Mouse (Mus musculus) spleen, adult 2 months (tissue): ENCODE data around the gene Esyt2. TPM values are rescaled to one million over a fixed set of nuclear protein-coding genes. Genes with fewer than 3 reads are reported as not detected.

ENCODE experiments used
- DNase-seq, 2 experiments: peaks; one replicate each; pipeline versions ENCODE4 v3.0.0 to v3.0.0-alpha.2; 2012 to 2021; ENCODE audit warnings: low spot score in 2 of 2, low read depth in 1 of 2
- H3K27ac ChIP-seq: fragments of 200-500 bp; 2 replicates; pipeline ENCODE4 v1.5.1; 2012; ENCODE audit warnings: low read length, inconsistent platforms; ENCODE audit not compliant: insufficient read depth
- H3K27me3 ChIP-seq: fragments of 200-500 bp; 2 replicates; pipeline ENCODE4 v1.6.1; 2012; ENCODE audit warnings: mild to moderate bottlenecking, moderate library complexity, low read length, inconsistent platforms; ENCODE audit not compliant: control insufficient read depth, insufficient read depth
- H3K36me3 ChIP-seq: fragments of 200-500 bp; 2 replicates; pipeline ENCODE4 v1.6.1; 2012; ENCODE audit warnings: mild to moderate bottlenecking, low read length, inconsistent platforms; ENCODE audit not compliant: control insufficient read depth, insufficient read depth
- H3K4me1 ChIP-seq: fragments of 200-500 bp; 2 replicates; pipeline ENCODE4 v1.6.1; 2011; ENCODE audit warnings: inconsistent platforms; ENCODE audit not compliant: control insufficient read depth, insufficient read depth, insufficient read length
- H3K4me3 ChIP-seq: fragments of 200-500 bp; 2 replicates; pipeline ENCODE4 v1.5.1; 2011; ENCODE audit warnings: mild to moderate bottlenecking, inconsistent platforms; ENCODE audit not compliant: insufficient read depth, insufficient read length; ENCODE audit errors: extremely low read depth
- CTCF ChIP-seq: fragments of 200-500 bp; IDR thresholded peaks from 2 replicates; pipeline ENCODE4 v1.5.1; 2011; ENCODE audit warnings: mild to moderate bottlenecking, inconsistent platforms; ENCODE audit not compliant: insufficient read depth, insufficient read length, insufficient replicate concordance; ENCODE audit errors: extremely low read depth
- POLR2A ChIP-seq: fragments of 200-500 bp; IDR thresholded peaks from 2 replicates; pipeline ENCODE4 v1.6.1; 2011; ENCODE audit warnings: low read depth, low read length, inconsistent platforms
- WGBS: fragments of 180-500 bp; shearing (Covaris S2); methylation state at CpG from one replicate; pipeline ENCODE4 v1.1.7; 2018; 5-methylcytosine and 5-hydroxymethylcytosine counted together
- polyA plus RNA-seq: library from polyadenylated mRNA; depleted of rRNA; stranded (reverse); fragments of >200 nt; gene quantifications from 2 replicates; pipeline ENCODE4 v1.2.3, GENCODE M21; 2012

Gene Esyt2
- polyA plus RNA-seq, 1 experiment: 7.6 TPM

DNA sequence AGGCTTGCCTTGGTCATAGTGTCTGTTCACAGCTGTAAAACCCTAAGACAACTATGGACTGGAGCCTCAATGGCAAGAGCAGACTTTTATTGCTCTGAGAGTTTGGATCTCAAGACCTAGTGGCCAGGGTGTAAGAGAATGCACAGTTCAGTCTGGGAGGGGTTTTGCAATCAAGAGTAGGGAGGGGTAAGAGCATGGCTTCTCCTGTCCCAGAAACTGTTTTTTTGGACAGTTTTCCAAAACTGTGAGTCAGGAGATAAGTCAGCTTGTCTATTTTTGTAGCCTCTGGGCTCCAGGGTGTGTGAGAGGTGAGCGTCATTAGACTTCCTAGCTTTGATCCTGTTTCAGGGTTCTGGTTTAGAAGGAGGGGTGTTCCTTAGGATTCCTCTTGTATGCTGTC is 2.5 kb upstream of the Esyt2 start:
- no peak for DNase-seq
- Histone ChIP-seq H3K27me3 (no peaks in the 10 kb centered on the region), H3K36me3 (no peaks in the 10 kb centered on the region), H3K4me1 (0 out of 2 replicates have a peak, but pooled peaks cover 2% of the 10 kb centered on the region), H3K27ac (no peak overlapping the region), H3K4me3 (no peak overlapping the region)
- TF ChIP-seq CTCF: no peak
- no peak for TF ChIP-seq POLR2A
- 79% methylated on average over 1 of the region's 1 CpGs for whole genome bisulfite sequencing

DNA sequence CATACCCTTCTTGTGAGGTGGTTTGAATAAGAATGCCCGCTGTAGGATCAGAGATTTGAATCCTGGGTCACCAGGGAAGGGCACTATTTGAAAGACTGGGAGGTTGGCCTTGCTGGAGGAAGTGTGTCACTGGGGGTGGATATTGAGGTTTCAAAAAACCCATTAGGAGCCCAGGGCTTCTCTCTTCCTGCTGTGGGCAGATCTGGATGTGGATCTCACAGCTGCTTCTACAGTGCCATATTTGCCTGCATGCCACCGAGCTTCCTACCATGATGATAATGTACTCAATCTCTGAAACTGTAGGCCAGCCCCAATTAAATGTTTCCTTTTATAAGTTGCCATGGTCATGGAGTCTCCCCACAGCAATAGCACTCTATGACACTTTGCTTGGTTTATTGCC is 1.8 kb upstream of the Esyt2 start:
- TF ChIP-seq CTCF (no peak), POLR2A (no peak)
- no peaks in the 10 kb centered on the region for H3K36me3 ChIP-seq
- 75% methylated on average over 2 of the region's 2 CpGs for WGBS
- H3K4me1 ChIP-seq: 0 out of 2 replicates have a peak, but pooled peaks cover 2% of the 10 kb centered on the region
- no peak for DNase-seq
- no peak overlapping the region for H3K27ac ChIP-seq
- H3K27me3 ChIP-seq: no peaks in the 10 kb centered on the region
- H3K4me3 ChIP-seq: no peak overlapping the region

DNA sequence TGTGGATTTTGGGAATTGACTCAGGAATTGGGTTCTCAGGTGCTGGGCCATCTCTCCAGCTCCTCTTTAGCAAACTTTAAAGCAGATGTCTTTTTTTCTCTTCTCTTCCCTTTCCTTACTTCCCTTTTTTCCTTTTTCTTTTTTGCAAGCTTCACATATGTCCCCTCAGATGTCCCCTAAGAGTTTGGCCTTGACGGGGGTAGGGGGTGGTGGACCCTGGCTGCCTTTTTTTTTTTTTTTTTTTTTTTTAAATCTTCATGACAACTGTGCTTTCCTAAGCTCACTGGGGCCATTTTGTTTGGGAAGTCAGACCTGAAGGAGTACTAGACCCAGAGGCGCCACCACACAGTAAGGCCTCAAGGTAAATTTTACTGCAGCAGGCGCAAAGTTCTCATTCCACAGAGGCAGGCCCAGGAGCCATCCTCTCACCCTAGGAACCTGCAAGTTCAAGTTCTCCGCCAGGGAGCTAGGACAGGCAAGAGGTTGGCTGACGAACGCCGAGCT is 795 bp upstream of the Esyt2 start:
- Histone ChIP-seq H3K4me3 (peak overlapping the region; percentile 73), H3K27ac (peak overlapping the region; percentile 89), H3K36me3 (no peaks in the 10 kb centered on the region), H3K27me3 (no peaks in the 10 kb centered on the region), H3K4me1 (0 out of 2 replicates have a peak, but pooled peaks cover 2% of the 10 kb centered on the region)
- TF ChIP-seq POLR2A: no peak
- TF ChIP-seq CTCF: no peak
- no peak for DNase-seq
- 3% methylated on average over 7 of the region's 7 CpGs for WGBS

DNA sequence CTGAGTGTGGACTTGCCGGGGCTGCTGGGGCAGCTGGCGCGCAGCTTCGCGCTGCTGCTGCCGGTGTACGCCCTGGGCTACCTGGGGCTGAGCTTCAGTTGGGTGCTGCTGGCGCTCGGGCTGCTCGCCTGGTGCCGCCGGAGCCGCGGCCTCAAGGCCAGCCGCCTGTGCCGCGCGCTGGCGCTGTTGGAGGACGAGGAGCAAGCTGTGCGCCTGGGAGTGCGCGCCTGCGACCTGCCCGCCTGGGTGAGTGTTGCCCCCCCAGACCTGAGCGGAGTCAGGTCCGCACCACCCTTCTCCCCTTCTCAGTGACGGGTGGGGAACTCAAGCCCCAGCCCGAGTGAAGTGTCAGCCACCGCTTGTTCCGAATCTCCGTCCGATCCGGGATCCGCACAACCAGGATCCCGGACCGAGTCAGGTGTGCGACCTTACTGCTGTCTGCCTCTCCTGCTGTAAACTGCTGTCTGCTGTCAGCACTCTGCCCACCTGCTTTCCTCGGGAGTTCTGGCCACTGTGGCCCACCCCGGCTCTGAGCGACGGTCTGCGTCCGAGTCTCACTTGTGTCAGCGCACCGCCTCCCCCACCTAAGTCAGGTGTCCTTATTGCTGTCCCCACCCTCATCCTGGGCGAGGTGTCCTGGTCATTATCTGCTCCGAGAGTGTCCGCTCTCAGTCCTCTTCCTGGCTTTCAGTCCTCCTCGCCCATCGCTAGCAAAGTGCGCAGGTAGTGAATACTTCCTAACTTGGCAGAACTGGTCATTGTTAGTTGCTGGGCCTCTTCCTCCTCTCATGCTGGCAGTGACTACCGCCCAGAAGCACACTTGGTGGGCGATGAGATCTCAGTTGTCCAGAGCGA is 658 bp downstream of the Esyt2 start:
- Histone ChIP-seq H3K36me3 (no peaks in the 10 kb centered on the region), H3K4me1 (0 out of 2 replicates have a peak, but pooled peaks cover 2% of the 10 kb centered on the region), H3K27me3 (no peaks in the 10 kb centered on the region), H3K27ac (peak overlapping the region; percentile 89), H3K4me3 (peak overlapping the region; percentile 73)
- DNase-seq: no peak
- WGBS: under 1% methylated on average over 51 of the region's 55 CpGs
- TF ChIP-seq POLR2A: no peak
- no peak for TF ChIP-seq CTCF

DNA sequence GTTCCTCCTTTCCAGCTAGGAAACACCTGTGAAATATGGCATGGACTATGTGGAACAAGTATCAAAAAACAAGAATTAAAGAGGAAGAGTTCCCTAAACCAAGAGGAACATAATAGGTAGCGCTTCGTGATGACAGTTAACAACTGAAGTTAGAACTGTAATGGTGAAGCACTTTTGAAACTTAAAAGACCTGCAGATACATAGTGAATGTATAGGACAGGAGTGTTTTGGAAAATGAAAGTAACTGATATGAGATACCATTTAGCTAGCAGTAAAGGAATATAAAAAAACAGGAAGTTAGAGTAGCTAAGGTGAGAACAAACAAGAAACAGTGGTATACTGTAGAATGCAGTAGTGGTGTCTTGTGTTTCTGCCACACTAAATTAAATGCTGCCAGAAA is 1.9 kb downstream of the Esyt2 start:
- no peak for TF ChIP-seq POLR2A
- no peak for TF ChIP-seq CTCF

DNA sequence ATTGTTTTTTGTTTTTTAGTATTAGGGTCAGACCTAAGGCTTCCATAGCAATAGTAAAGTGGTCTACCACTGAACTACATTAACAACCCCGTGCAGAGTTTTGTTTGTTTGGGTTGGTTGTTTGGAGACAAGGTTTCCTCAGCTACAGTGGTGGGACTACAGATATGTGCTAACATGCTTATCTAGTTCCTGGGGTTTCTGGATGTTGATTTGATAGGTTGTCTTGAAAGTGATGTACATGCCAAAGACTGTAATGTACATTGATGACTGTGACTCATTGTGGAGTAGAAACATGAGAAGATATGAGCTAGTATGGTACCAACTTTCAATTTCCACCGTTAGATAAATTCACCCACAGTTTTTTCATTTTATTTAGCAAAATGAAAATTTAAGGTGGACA is 2.5 kb downstream of the Esyt2 start:
- H3K4me3 ChIP-seq: no peak overlapping the region

More for the DNA sequence above, 1.9 kb downstream of the Esyt2 start:
- Histone ChIP-seq H3K27ac (no peak overlapping the region), H3K27me3 (no peaks in the 10 kb centered on the region), H3K36me3 (no peaks in the 10 kb centered on the region), H3K4me1 (0 out of 2 replicates have a peak, but pooled peaks cover 2% of the 10 kb centered on the region), H3K4me3 (no peak overlapping the region)
- no peak for DNase-seq
- 23% methylated on average over 2 of the region's 2 CpGs for WGBS

DNA sequence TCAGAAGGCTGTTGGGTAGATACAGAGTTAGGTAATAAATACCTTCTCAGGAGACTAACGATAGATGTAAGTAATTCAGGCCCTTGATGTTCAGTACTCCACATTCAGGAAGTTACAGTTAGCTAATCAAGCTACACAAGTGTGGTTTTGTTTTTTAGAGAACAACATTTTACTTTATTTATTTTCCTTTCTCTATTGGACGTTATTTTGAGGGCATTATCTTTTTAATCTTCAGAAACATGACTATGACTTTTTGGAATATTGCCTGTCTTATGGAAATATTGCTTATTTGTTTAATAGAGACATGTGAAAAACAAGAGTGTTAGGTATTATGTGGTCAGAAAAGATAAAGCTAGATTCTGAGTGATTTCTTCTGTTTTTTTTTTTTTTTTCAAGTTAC is 12.2 kb downstream of the Esyt2 start:
- no peaks in the 10 kb centered on the region for H3K27me3 ChIP-seq
- no peak overlapping the region for H3K4me3 ChIP-seq
- no peak overlapping the region for H3K27ac ChIP-seq
- no peak for DNase-seq
- no peak for TF ChIP-seq CTCF
- TF ChIP-seq POLR2A: no peak
- 7% methylated on average over 2 of the region's 2 CpGs for WGBS
- no peaks in the 10 kb centered on the region for H3K4me1 ChIP-seq
- H3K36me3 ChIP-seq: no peaks in the 10 kb centered on the region

More for the DNA sequence above, 2.5 kb downstream of the Esyt2 start:
- H3K27ac ChIP-seq: no peak overlapping the region
- no peak for TF ChIP-seq POLR2A
- no peak for TF ChIP-seq CTCF
- H3K4me1 ChIP-seq: 0 out of 2 replicates have a peak, but pooled peaks cover 2% of the 10 kb centered on the region
- 56% methylated on average over 2 of the region's 2 CpGs for WGBS
- no peak for DNase-seq
- H3K27me3 ChIP-seq: no peaks in the 10 kb centered on the region
- no peaks in the 10 kb centered on the region for H3K36me3 ChIP-seq
